Mouse (Mus musculus): ENCODE results near the gene Itga1.

DNA sequence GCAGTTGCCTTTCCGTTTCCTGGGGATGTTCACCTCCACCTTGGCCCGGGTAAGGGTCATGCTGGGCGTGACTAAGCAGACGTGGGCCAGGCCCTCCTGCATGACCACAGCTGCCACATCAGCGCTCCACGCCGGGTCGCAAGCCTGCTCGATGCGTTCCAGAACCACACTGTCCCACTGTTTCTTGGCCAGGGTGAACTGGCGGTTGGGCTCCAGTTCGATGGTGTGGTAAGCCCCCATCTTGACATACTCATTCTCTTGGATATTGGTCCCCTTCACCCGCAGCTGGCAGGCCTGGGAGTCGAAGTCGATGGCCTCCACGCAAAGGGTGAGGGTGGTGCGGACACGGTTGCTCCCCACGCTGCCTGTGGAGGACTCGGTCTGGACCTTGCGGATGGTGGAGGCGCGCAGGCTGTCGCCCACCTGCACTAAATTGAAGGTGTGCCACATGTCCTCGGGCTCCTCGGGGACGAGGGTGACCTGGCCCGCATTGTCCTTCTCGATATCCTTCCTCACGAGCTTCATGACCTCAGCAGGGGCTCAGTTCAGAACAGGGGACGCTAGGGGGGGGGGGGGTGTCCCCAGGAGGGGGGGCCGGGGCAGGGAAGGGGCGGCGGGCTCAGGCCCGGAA, 12.3 kb downstream of the Itga1 start:
- TF ChIP-seq POLR2A (IDR thresholded peaks at IDR 0.05; ENCODE audit: low read depth, low read length) (no peak), CTCF (conservative IDR thresholded peaks at IDR 0.05 in 1 of 2, IDR thresholded peaks at IDR 0.05 in 1 of 2; ENCODE audit: low read depth in 2 of 2, low read length in 2 of 2) (no peak), E2F4 (IDR thresholded peaks at IDR 0.05; ENCODE audit: insufficient replicate concordance, low read depth, low read length) (no peak), JUND (conservative IDR thresholded peaks at IDR 0.05; ENCODE audit: low read depth, low read length) (no peak), SIN3A (IDR thresholded peaks at IDR 0.05; ENCODE audit: low read length) (peak; percentile 58), TBP (conservative IDR thresholded peaks at IDR 0.05; ENCODE audit: low read depth, low read length) (no peak), SMC3 (IDR thresholded peaks at IDR 0.05; ENCODE audit: low read depth, low read length) (no peak), MYC (IDR thresholded peaks at IDR 0.05; ENCODE audit: low read depth, low read length) (0 out of 2 replicates have a peak, but pooled peaks have one; percentile 49), ETS1 (conservative IDR thresholded peaks at IDR 0.05; ENCODE audit: low read depth, low read length) (no peak), ZC3H11A (IDR thresholded peaks at IDR 0.05; ENCODE audit: low read depth, low read length) (no peak), CHD2 (IDR thresholded peaks at IDR 0.05; ENCODE audit: low read length) (no peak)
